Mouse (Mus musculus) embryonic facial prominence, embryonic 15.5 days (tissue): ENCODE results near the gene Ece2. TPM values are rescaled to one million over a fixed set of nuclear protein-coding genes. Genes with fewer than 3 reads are reported as not detected.
"Not testable (repeated sequence)": the region's sequence is repeated elsewhere in the genome, so short reads cannot be mapped to it uniquely, and the experiment has no call there.

Source experiments
- ATAC-seq: fragments of 200-750 bp; cut with Nextera tagmentation; 2 replicates; pipeline ENCODE4 v1.8.0; 2017; ENCODE audit warnings: low read depth, moderate TSS enrichment; ENCODE audit not compliant: insufficient number of reproducible peaks, low FRiP score, low TSS enrichment
- H3K27ac ChIP-seq: fragments of 300-500 bp; sonication (generic); replicated peaks from 2 replicates; pipeline ENCODE4 v1.5.1; 2015; ENCODE audit warnings: mild to moderate bottlenecking, inconsistent platforms
- H3K27me3 ChIP-seq: fragments of 300-500 bp; sonication (generic); 2 replicates; pipeline ENCODE4 v1.6.1; 2015; ENCODE audit warnings: inconsistent platforms
- H3K36me3 ChIP-seq: fragments of 300-500 bp; sonication (generic); 2 replicates; pipeline ENCODE4 v1.6.1; 2015; ENCODE audit warnings: mild to moderate bottlenecking, inconsistent platforms
- H3K4me1 ChIP-seq: fragments of 300-500 bp; sonication (generic); 2 replicates; pipeline ENCODE4 v1.6.1; 2015; ENCODE audit warnings: inconsistent platforms
- H3K4me2 ChIP-seq: fragments of 300-500 bp; sonication (generic); replicated peaks from 2 replicates; pipeline ENCODE4 v1.6.1; 2015; ENCODE audit warnings: mild to moderate bottlenecking, inconsistent platforms
- H3K4me3 ChIP-seq: fragments of 300-500 bp; sonication (generic); replicated peaks from 2 replicates; pipeline ENCODE4 v1.5.1; 2015; ENCODE audit warnings: mild to moderate bottlenecking, inconsistent platforms
- H3K9ac ChIP-seq: fragments of 300-500 bp; sonication (generic); 2 replicates; pipeline ENCODE4 v1.6.1; 2015; ENCODE audit warnings: inconsistent platforms
- H3K9me3 ChIP-seq: fragments of 300-500 bp; sonication (generic); replicated peaks from 2 replicates; pipeline ENCODE4 v1.6.1; 2016; ENCODE audit warnings: inconsistent platforms
- WGBS: fragments of 180-500 bp; shearing (Covaris S2); methylation state at CpG from one replicate; pipeline ENCODE4 v1.1.7; 2015; 5-methylcytosine and 5-hydroxymethylcytosine counted together
- polyA plus RNA-seq: library from polyadenylated mRNA; unstranded; fragments of >200 nt; fragmentation: Nextera tagmentation; extraction: Ambion mirVana; gene quantifications from 2 replicates; pipeline ENCODE4 v1.2.1, GENCODE M21; 2015

Gene Ece2
- polyA plus RNA-seq, 1 experiment from 2014 or later: 8.2 TPM

GRCm38 (mm10) chr16:20637410-20637809, 7.8 kb downstream of the Ece2 start:
- Histone ChIP-seq H3K27ac (no peak overlapping the region), H3K9me3 (no peaks in the 10 kb centered on the region), H3K9ac (no peak overlapping the region), H3K4me3 (no peak overlapping the region), H3K4me1 (peaks cover 2% of the 10 kb centered on the region; the same call in 1 of the 2 replicates), H3K27me3 (no peaks in the 10 kb centered on the region), H3K36me3 (0 out of 2 replicates have a peak, but pooled peaks cover 4% of the 10 kb centered on the region), H3K4me2 (no peak overlapping the region)
- 79% methylated on average over 8 of the region's 8 CpGs for WGBS
- ATAC-seq: no peak

DNA sequence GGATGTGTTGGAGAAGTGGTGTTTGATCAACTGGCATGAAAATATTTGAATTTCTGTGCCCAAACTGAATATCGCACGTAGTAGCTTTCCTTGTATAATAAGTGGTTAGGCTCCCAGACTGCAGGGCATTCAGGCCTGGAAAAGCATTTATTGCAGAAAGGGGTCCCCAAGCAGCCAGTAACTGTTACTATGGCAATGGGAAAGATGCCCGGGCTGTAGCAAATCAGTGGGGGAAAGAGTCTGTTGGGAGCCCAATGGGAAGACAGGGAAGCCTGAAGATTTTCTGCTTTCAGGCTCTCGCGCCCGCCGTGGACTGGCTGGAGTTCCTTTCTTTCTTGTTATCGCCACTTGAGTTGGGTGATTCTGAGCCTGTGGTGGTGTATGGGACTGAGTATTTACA, 8.7 kb downstream of the Ece2 start:
- 79% methylated on average over 8 of the region's 8 CpGs for WGBS
- ATAC-seq: no peak
- Histone ChIP-seq H3K4me2 (no peak overlapping the region), H3K27ac (no peak overlapping the region), H3K36me3 (no peaks in the 10 kb centered on the region), H3K9ac (no peak overlapping the region), H3K27me3 (no peaks in the 10 kb centered on the region), H3K4me1 (peaks cover 2% of the 10 kb centered on the region; the same call in 1 of the 2 replicates), H3K4me3 (no peak overlapping the region), H3K9me3 (no peaks in the 10 kb centered on the region)

GRCm38 (mm10) chr16:20642161-20642560, 12.5 kb downstream of the Ece2 start:
- no peak overlapping the region for H3K4me2 ChIP-seq
- no peaks in the 10 kb centered on the region for H3K27me3 ChIP-seq
- peaks cover 2% of the 10 kb centered on the region; the same call in 1 of the 2 replicates for H3K4me1 ChIP-seq
- no peak for ATAC-seq
- no peak overlapping the region for H3K4me3 ChIP-seq
- no peak overlapping the region for H3K9ac ChIP-seq
- H3K36me3 ChIP-seq: no peaks in the 10 kb centered on the region
- no peaks in the 10 kb centered on the region for H3K9me3 ChIP-seq
- 2% methylated on average over 8 of the region's 8 CpGs for WGBS
- no peak overlapping the region for H3K27ac ChIP-seq

- Histone ChIP-seq H3K4me2 (no peak overlapping the region), H3K4me3 (no peak overlapping the region), H3K9ac (no peak overlapping the region), H3K4me1 (peaks cover 2% of the 10 kb centered on the region; the same call in 1 of the 2 replicates), H3K27me3 (no peaks in the 10 kb centered on the region), H3K36me3 (no peaks in the 10 kb centered on the region), H3K27ac (no peak overlapping the region), H3K9me3 (no peaks in the 10 kb centered on the region)
- peak; percentile 57; the same call in 1 of the 2 replicates for ATAC-seq
- 89% methylated on average over 7 of the region's 7 CpGs for WGBS
Observed at GRCm38 (mm10) chr16:20643911-20644310, 14.3 kb downstream of the Ece2 start.

DNA sequence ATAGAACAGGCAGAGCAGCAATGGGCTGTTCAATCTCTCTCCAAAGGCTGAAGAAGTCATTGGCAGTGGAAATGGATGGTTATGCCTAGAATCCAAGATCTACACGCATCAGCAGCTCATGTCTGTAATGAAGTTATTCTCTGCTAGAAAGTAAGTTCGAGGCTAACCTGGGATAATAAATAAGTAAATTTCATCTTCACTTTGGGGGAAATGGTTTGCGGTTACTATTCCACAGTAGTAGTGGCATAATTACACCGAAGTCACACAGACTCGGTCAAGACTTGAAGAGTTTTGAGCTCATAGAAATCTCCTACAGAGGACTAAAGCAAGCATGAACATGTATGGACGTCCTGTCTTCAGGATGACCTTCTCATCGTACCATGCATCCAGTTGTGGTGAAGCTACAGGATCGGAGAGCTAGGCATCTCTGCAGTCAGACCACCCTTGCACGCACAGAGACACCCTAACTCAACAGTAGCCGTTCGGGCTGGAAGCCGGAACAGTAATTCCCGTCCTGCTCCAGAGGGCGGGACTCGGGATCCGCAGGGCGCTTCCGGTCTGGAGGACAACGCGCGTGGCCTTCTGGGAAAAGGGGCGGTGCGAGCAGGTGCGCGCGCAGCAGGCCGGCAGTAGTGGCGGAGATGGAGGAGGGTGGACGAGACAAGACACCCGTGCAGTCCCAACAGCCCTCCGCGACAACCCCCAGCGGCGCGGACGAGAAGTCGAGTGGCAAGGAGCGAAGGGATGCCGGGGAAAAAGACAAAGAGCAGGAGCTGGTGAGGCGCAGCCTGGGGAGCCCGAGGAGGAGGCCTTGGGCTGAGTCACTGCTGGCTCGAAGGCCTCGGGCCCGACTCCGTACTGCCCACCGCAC, 21.7 kb downstream of the Ece2 start, which contains the start of gene Psmd2:
Gene Psmd2 (plus strand): TSS at position 577 of the 871 bp plus-strand sequence.
- peaks cover 14% of the 10 kb centered on the region for H3K4me1 ChIP-seq
- H3K9me3 ChIP-seq: no peaks in the 10 kb centered on the region
- H3K9ac ChIP-seq: peak within 1 kb of the TSS; percentile 72
- H3K27ac ChIP-seq: peak within 1 kb of the TSS; percentile 76
- H3K36me3 ChIP-seq: peaks cover 20% of the 10 kb centered on the region
- peak; percentile 90 for ATAC-seq
- peak within 1 kb of the TSS; percentile 75 for H3K4me3 ChIP-seq
- H3K4me2 ChIP-seq: peak within 1 kb of the TSS; percentile 63
- 2% methylated on average over 46 of the region's 46 CpGs for WGBS
- H3K27me3 ChIP-seq: no peaks in the 10 kb centered on the region

GRCm38 (mm10) chr16:20651947-20652310, 22.3 kb downstream of the Ece2 start:
- Histone ChIP-seq H3K9ac (peak overlapping the region; percentile 72), H3K27ac (no peak overlapping the region), H3K27me3 (no peaks in the 10 kb centered on the region), H3K4me2 (peak overlapping the region; percentile 63), H3K36me3 (peaks cover 26% of the 10 kb centered on the region), H3K9me3 (no peaks in the 10 kb centered on the region), H3K4me1 (peaks cover 14% of the 10 kb centered on the region), H3K4me3 (peak overlapping the region; percentile 75)
- WGBS: 7% methylated on average over 12 of the region's 12 CpGs
- ATAC-seq: peak; percentile 21; the same call in 1 of the 2 replicates

GRCm38 (mm10) chr16:20653315-20653714, 23.7 kb downstream of the Ece2 start:
- H3K4me3 ChIP-seq: no peak overlapping the region
- no peak overlapping the region for H3K27ac ChIP-seq
- WGBS: 57% methylated on average over 2 of the region's 2 CpGs
- H3K36me3 ChIP-seq: peaks cover 40% of the 10 kb centered on the region
- H3K27me3 ChIP-seq: no peaks in the 10 kb centered on the region
- H3K9ac ChIP-seq: no peak overlapping the region
- no peak overlapping the region for H3K4me2 ChIP-seq
- peaks cover 14% of the 10 kb centered on the region for H3K4me1 ChIP-seq
- H3K9me3 ChIP-seq: no peaks in the 10 kb centered on the region
- no peak for ATAC-seq

DNA sequence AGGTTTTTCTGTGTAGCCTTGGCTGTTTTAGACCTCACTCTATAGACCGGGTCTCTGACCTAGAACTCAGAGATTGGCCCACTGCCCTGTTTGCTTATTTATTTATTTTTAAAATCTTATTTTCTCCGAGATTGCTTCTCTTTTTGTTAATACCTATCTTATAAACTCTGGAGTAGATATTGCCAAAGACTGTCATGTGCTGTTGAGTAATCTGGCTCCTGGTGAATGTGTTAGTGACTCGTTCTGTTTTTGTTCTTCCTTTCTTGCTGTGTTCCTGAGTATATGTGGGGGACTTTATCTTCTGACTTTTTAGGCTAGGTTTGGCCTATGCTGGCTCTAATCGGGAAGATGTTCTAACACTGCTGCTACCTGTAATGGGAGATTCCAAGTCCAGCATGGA, 28.0 kb downstream of the Ece2 start:
- Histone ChIP-seq H3K9me3 (no peaks in the 10 kb centered on the region), H3K27me3 (no peaks in the 10 kb centered on the region), H3K9ac (no peak overlapping the region), H3K4me2 (no peak overlapping the region), H3K4me1 (peaks cover 7% of the 10 kb centered on the region), H3K36me3 (peaks cover 82% of the 10 kb centered on the region), H3K27ac (no peak overlapping the region), H3K4me3 (no peak overlapping the region)
- WGBS: 96% methylated on average over 4 of the region's 4 CpGs
- ATAC-seq: no peak

DNA sequence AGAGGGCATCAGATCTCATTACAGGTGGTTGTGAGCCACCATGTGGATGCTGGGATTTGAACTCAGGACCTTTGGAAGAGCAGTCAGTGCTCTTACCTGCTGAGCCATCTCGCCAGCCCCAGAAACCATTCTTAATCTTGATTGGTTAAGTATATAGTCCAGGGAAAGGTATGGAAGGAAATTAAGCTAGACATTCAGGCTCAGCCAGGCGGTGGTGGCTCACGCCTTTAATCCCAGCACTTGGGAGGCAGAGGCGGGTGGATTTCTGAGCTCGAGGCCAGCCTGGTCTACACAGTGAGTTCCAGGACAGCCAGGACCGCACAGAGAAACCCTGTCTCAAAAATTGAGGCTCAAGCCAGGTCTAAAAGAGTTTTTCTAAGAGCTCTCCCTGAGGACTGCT, 38.4 kb downstream of the Ece2 start, which contains the start of gene Eif4g1:
Gene Eif4g1 (plus strand): TSS at position 301 of the 400 bp plus-strand sequence.
- H3K27me3 ChIP-seq, H3K4me1 ChIP-seq, H3K4me2 ChIP-seq, ATAC-seq, H3K27ac ChIP-seq, H3K9ac ChIP-seq, H3K9me3 ChIP-seq, H3K4me3 ChIP-seq: not testable (repeated sequence)
- H3K36me3 ChIP-seq: peaks cover 14% of the 10 kb centered on the region
- 98% methylated on average over 5 of the region's 6 CpGs for WGBS

DNA sequence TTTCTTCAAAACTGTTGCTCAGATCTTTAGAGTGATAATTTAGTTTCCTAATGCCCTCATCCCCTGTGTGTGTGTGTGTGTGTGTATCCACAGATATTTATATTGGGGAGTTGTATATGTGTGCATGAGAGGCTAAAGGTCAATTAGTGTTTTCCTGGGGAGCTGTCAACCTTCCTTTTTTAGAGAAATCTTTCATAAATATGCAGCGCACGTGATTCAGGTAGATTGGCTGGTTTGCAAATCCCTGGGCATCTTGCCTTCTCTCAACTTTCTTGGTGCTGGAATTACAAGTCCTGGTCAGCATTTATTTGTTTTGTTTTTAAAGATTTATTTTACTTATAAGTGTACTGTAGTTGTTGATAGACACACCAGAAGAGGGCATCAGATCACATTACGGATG, 40.7 kb downstream of the Ece2 start:
- Histone ChIP-seq H3K27me3 (no peaks in the 10 kb centered on the region), H3K9ac (no peak overlapping the region), H3K36me3 (peaks cover 10% of the 10 kb centered on the region), H3K4me1 (peaks cover 21% of the 10 kb centered on the region), H3K27ac (no peak overlapping the region), H3K9me3 (no peaks in the 10 kb centered on the region), H3K4me2 (no peak overlapping the region), H3K4me3 (no peak overlapping the region)
- no peak for ATAC-seq
- WGBS: 84% methylated on average over 3 of the region's 3 CpGs

DNA sequence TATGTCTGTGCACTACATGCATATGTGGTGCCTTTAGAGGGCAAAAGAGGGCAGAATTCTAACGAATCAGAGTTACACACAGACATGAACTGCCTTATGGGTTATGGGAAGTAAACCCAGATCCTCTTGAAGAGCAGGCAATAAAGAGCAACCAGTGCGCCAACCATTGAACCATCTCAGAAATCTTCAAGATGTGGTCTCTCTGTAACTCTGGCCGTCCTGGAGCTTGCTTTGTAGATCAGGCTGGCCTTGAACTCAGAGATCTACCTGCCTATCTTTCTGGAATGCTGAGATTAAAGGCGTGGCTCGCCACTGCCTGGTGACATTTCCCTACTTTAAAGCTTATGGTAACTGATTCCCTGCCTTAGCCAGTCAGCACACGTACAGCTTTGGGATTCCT, 42.3 kb downstream of the Ece2 start:
- peak overlapping the region; percentile 69 for H3K4me3 ChIP-seq
- H3K9ac ChIP-seq: no peak overlapping the region
- H3K4me2 ChIP-seq: peak overlapping the region; percentile 95
- H3K36me3 ChIP-seq: peaks cover 21% of the 10 kb centered on the region
- peaks cover 22% of the 10 kb centered on the region for H3K4me1 ChIP-seq
- WGBS: 22% methylated on average over 6 of the region's 6 CpGs
- 0 out of 2 replicates have a peak overlapping the region, but pooled peaks have one; percentile 52 for H3K27ac ChIP-seq
- ATAC-seq: no peak
- H3K27me3 ChIP-seq: no peaks in the 10 kb centered on the region
- no peaks in the 10 kb centered on the region for H3K9me3 ChIP-seq
